Mouse (Mus musculus) central nervous system, embryonic 11.5 days (tissue): ENCODE data around the gene Olfr902. TPM values are rescaled to one million over a fixed set of nuclear protein-coding genes. Genes with fewer than 3 reads are reported as not detected.

Experiments used
- polyA plus RNA-seq: library from polyadenylated mRNA; depleted of rRNA; stranded (reverse); fragments of >200 nt; gene quantifications from 2 replicates; pipeline ENCODE4 v1.2.3, GENCODE M21; 2012; rRNA removed

The Olfr902 gene
- not detected in 2 replicates for polyA plus RNA-seq

GRCm38 (mm10) chr9:38447352-38447751 is at the start of gene Olfr902:
Gene Olfr902 (plus strand): TSS chr9:38447652.

GRCm38 (mm10) chr9:38401398-38401797 is 46.1 kb upstream of the Olfr902 start, which contains the start of gene Olfr147:
Gene Olfr147 (plus strand): TSS chr9:38401698.

DNA sequence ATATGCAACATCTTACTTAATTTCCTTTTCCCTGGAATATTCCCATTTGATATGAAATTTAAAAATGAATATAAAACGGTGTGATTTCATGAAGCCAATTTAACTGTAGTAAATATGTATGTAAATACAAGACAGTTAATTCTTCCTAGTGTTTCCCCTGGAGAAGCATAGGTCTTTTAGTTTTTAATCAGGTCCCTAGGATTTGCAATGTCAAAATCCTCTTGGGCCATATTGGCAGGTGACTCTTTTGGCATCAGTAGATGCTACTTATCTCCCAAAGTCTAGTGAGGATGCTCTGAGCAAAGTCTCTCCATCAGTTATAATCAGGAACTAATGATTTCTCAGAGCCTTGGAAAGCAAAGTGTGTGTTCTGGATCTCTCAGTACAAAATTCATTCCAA is 18.3 kb upstream of the Olfr902 start, which contains the start of gene Olfr901:
Olfr901 (plus strand) TSS at position 301 of the 400 bp plus-strand sequence.

DNA sequence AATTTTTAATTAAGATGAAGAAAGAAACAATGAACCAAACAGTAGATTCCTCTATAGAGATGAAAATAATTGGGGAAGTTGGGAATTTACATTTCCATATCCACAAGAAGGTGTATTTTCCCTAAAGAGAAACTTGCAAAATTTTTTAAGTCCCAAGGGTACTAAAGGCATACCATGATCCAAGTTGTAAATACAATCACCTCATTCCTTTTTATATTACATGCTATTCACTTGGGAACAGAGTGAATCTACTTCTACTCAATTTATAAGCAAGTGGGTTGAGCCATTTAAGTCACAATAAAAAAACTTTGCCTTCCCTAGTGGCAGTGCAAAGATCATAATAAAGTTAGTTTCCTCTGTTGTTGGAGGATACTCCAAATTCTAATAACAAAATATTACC is 15.4 kb downstream of the Olfr902 start, which contains the start of gene Olfr904:
Olfr904 (plus strand) TSS at position 301 of the 400 bp plus-strand sequence.

GRCm38 (mm10) chr9:38470807-38471206 is 23.4 kb downstream of the Olfr902 start, which contains the start of gene Olfr905:
Gene Olfr905 (plus strand): TSS chr9:38471107.

GRCm38 (mm10) chr9:38486785-38487184 is 39.3 kb downstream of the Olfr902 start, which contains the start of gene Olfr906:
Gene Olfr906 (plus strand): TSS chr9:38487085.

GRCm38 (mm10) chr9:38495501-38495900 is 48.0 kb downstream of the Olfr902 start, which contains the start of gene Olfr907:
Gene Olfr907 (plus strand): TSS chr9:38495801.

Other genes with a start within 250 kb of the Olfr902 start
- gene Olfr893, start 239.3 kb upstream of the Olfr902 start, polyA plus RNA-seq = not detected in 2 replicates
- gene Olfr894, start 229.6 kb upstream of the Olfr902 start, polyA plus RNA-seq = not detected in 2 replicates
- gene Olfr143, start 194.9 kb upstream of the Olfr902 start, polyA plus RNA-seq = not detected in 2 replicates
- gene Olfr895, start 179.8 kb upstream of the Olfr902 start, polyA plus RNA-seq = not detected in 2 replicates
- gene Olfr896-ps1, start 156.5 kb upstream of the Olfr902 start, polyA plus RNA-seq = not detected in 2 replicates
- gene Olfr25, start 118.6 kb upstream of the Olfr902 start, polyA plus RNA-seq = not detected in 2 replicates
- gene Olfr898, start 99.2 kb upstream of the Olfr902 start, polyA plus RNA-seq = not detected in 2 replicates
- gene Olfr250, start 80.8 kb upstream of the Olfr902 start, polyA plus RNA-seq = not detected in 2 replicates
- gene Olfr251, start 70.6 kb upstream of the Olfr902 start, polyA plus RNA-seq = not detected in 2 replicates
- gene Olfr147, start 46.0 kb upstream of the Olfr902 start, polyA plus RNA-seq = not detected in 2 replicates
- gene Olfr901, start 18.2 kb upstream of the Olfr902 start, polyA plus RNA-seq = not detected in 2 replicates
- not detected in 2 replicates for gene Olfr904, start 15.5 kb downstream of the Olfr902 start, polyA plus RNA-seq
- not detected in 2 replicates for gene Olfr905, start 23.5 kb downstream of the Olfr902 start, polyA plus RNA-seq
- gene Olfr906, start 39.4 kb downstream of the Olfr902 start, polyA plus RNA-seq = not detected in 2 replicates
- gene Olfr907, start 48.1 kb downstream of the Olfr902 start, polyA plus RNA-seq = not detected in 2 replicates
- not detected in 2 replicates for gene Olfr911-ps1, start 73.9 kb downstream of the Olfr902 start, polyA plus RNA-seq
- not detected in 2 replicates for gene Olfr910, start 90.2 kb downstream of the Olfr902 start, polyA plus RNA-seq
- gene Olfr912, start 132.5 kb downstream of the Olfr902 start, polyA plus RNA-seq = not detected in 2 replicates
- not detected in 2 replicates for gene Olfr913, start 145.1 kb downstream of the Olfr902 start, polyA plus RNA-seq
- not detected in 2 replicates for gene Olfr914, start 157.4 kb downstream of the Olfr902 start, polyA plus RNA-seq
- not detected in 2 replicates for gene Olfr916, start 212.2 kb downstream of the Olfr902 start, polyA plus RNA-seq
- not detected in 2 replicates for gene Olfr917, start 218.2 kb downstream of the Olfr902 start, polyA plus RNA-seq
- not detected in 2 replicates for gene Olfr918, start 226.9 kb downstream of the Olfr902 start, polyA plus RNA-seq